Mouse (Mus musculus) C2C12 (cell line): ENCODE results near the gene Sub1. TPM values are rescaled to one million over a fixed set of nuclear protein-coding genes. Genes with fewer than 3 reads are reported as not detected.

Experiments
- H3K27me3 ChIP-seq: one replicate; pipeline ENCODE4 v1.6.1; 2011; ENCODE audit not compliant: control insufficient read depth, insufficient read depth, insufficient read length
- H3K36me3 ChIP-seq: one replicate; pipeline ENCODE4 v1.6.1; 2011; ENCODE audit not compliant: control insufficient read depth, insufficient read depth
- H3K4me3 ChIP-seq: one replicate; pipeline ENCODE4 v1.5.1; 2011; ENCODE audit warnings: mild to moderate bottlenecking, control low read depth; ENCODE audit not compliant: poor library complexity, insufficient read depth, severe bottlenecking
- H3K79me2 ChIP-seq: one replicate; pipeline ENCODE4 v1.6.1; 2011; ENCODE audit not compliant: control insufficient read depth, insufficient read depth
- H3K79me3 ChIP-seq: one replicate; pipeline ENCODE4 v1.6.1; 2011; ENCODE audit warnings: low read depth, control low read depth
- H3ac ChIP-seq: one replicate; pipeline ENCODE3; 2011; ENCODE audit warnings: low read depth; ENCODE audit not compliant: control insufficient read depth, insufficient read length
- CEBPB ChIP-seq: IDR thresholded peaks from one replicate; pipeline ENCODE4 v1.6.1; 2011; ENCODE audit warnings: low read depth, mild to moderate bottlenecking, control low read depth, moderate library complexity
- CTCF ChIP-seq: IDR thresholded peaks from one replicate; pipeline ENCODE4 v1.5.1; 2011; ENCODE audit not compliant: control insufficient read depth, insufficient read depth, insufficient read length
- FOSL1 ChIP-seq: IDR thresholded peaks from one replicate; pipeline ENCODE4 v1.8.0; 2011; ENCODE audit warnings: mild to moderate bottlenecking, low read length; ENCODE audit not compliant: poor library complexity, insufficient read depth, severe bottlenecking
- MAX ChIP-seq: IDR thresholded peaks from one replicate; pipeline ENCODE4 v1.6.1; 2011; ENCODE audit warnings: mild to moderate bottlenecking, control low read depth
- MYOD1 ChIP-seq: IDR thresholded peaks from one replicate; pipeline ENCODE4 v1.6.1; 2011; ENCODE audit warnings: low read depth; ENCODE audit not compliant: control insufficient read depth, insufficient read length
- MYOG ChIP-seq: IDR thresholded peaks from one replicate; pipeline ENCODE4 v1.6.1; 2011; ENCODE audit not compliant: control insufficient read depth, insufficient read length; ENCODE audit errors: extremely low read depth
- USF1 ChIP-seq: IDR thresholded peaks from one replicate; pipeline ENCODE4 v1.6.1; 2011; ENCODE audit warnings: low read depth, mild to moderate bottlenecking, control low read depth, moderate library complexity
- polyA plus RNA-seq: library from polyadenylated mRNA; unstranded; fragments of >200 nt; fragmentation: generic; extraction: Trizol; gene quantifications from one replicate; pipeline ENCODE4 v1.2.1, GENCODE M21; 2012; ENCODE audit warnings: missing spikeins

Sub1 gene
- polyA plus RNA-seq, 1 experiment = 106 TPM

DNA sequence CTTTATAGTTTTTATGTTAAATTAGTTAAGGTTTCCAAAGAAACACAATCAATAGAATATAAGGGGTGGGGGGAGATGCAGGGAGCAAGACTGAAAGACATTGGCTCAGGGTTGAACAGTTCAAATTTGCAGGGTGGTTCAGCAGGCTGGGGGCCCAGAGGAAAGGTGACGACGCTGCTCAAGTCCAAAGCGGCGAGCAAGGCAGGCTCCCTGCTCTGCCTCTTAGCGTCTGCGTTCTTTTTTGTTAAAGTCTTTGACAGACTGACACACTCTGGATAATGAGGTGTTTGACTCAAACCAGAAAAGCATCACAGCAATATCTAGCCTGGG, 21.6 kb upstream of the Sub1 start:
- H3K79me2 ChIP-seq = no peaks in the 10 kb centered on the region
- H3ac ChIP-seq = no peak overlapping the region
- no peaks in the 10 kb centered on the region for H3K79me3 ChIP-seq
- TF ChIP-seq MYOD1 = no peak
- H3K36me3 ChIP-seq = no peaks in the 10 kb centered on the region
- peaks cover 56% of the 10 kb centered on the region for H3K27me3 ChIP-seq
- no peak overlapping the region for H3K4me3 ChIP-seq

DNA sequence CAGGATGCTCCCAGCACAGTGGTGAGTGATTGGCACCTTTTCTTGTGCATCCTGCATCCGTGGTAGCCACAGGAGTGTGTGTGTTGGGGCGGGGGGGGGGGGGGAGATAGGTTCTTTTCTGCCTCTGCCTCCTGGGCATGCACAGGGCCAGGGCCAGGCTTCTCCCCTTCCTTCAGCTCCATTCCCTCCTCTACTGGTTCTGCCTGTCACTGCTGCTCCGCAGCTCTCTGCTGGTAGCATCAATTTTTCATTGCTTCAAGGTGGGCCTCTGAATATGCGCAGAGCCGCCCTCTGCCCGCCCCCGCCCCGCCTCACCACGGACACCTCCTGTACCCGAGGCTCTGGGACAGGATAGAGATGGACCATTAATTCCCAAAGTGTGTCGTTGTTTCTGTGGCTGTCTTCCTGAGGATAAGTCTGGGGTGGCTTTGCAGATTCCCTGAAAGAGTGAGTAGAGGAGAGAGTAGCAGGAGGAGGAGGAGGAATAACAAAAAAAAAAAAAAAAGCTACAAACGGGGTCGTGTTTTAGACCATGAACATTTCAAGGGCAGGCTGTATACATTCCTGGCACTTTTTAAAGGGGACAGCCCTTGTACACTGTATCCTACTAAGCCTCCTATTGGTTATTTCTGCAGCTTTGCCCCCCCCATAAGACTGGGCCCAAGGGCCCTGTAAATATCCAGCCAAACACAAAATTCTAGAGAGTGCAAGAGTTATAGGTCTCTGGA, 21.1 kb upstream of the Sub1 start:
- Histone ChIP-seq H3K27me3 (peaks cover 53% of the 10 kb centered on the region), H3K36me3 (no peaks in the 10 kb centered on the region), H3K79me3 (no peaks in the 10 kb centered on the region), H3K79me2 (no peaks in the 10 kb centered on the region), H3K4me3 (no peak overlapping the region), H3ac (no peak overlapping the region)
- TF ChIP-seq CTCF (no peak), USF1 (no peak)

DNA sequence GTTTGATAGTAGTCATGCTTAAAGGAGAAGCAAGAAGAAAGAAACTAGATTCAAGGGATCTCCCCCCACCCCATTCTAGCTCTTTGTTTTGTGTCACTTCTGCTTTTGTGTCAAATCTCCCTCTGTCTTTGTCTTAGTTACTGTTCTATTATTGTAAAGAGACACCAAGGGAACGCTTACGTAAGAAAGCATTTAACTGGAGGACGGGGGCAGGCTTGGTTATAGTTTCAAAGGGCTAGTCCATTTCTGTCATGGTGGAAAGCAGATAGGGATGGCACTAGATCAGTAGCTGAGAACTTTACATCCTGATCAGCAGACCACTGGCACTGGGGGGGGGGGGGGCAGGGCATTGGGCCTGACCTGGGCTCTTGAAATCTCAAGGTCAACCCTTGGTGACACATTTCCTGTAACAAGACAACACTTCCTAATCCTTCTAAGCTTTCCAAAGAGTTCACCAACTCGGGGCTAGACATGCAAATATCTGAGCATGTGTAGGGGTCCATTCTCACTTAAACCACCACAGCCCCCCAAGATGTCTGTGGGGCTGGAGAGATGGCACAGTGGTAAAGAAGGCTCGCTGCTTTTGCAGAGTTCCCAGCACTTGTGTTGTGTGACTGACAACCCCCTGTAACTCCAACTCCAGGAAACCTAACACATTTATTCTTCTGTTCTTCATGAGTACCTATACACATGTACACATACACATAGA, 17.6 kb upstream of the Sub1 start:
- Histone ChIP-seq H3K27me3 (peaks cover 48% of the 10 kb centered on the region), H3K36me3 (no peaks in the 10 kb centered on the region), H3ac (no peak overlapping the region), H3K79me2 (no peaks in the 10 kb centered on the region), H3K79me3 (no peaks in the 10 kb centered on the region), H3K4me3 (no peak overlapping the region)
- TF ChIP-seq CTCF (no peak), USF1 (no peak), MYOD1 (no peak), FOSL1 (no peak), MAX (no peak), CEBPB (no peak), MYOG (no peak)

DNA sequence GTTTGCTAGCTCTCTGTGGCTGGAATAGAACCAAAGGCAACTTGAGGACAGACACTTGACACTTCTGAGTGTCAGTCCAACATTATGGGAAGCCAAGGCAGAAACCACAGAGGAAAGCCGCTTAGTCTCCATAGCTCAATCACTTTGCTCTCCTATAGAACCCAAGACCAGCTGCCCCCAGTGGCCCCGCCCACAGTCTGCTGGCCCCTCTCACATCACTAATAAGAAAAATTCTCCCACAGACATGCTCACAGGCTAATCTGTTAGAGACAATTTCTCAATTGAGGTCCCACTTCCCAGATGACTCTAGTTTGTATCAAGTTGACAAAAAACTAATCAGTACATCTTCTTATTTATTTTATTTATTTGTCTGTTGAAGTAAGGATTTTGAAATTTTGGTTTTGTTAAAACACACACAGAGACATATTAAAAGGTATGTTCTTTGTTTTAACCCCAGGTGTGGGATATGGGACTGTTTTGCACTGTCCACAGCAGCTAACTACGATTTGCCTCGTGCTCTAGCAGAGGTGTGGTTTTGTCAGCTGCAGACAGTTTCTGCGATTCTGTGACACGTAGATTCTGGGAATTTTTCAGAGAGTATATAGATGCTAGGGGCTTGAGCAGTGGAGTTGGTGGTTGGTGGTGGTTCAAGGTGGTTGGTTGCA, 16.9 kb upstream of the Sub1 start:
- H3K27me3 ChIP-seq = peaks cover 41% of the 10 kb centered on the region
- no peaks in the 10 kb centered on the region for H3K79me3 ChIP-seq
- H3K79me2 ChIP-seq = no peaks in the 10 kb centered on the region
- no peak overlapping the region for H3ac ChIP-seq
- no peaks in the 10 kb centered on the region for H3K36me3 ChIP-seq
- no peak for TF ChIP-seq MYOG
- TF ChIP-seq CTCF = no peak
- no peak for TF ChIP-seq CEBPB
- TF ChIP-seq USF1 = no peak
- TF ChIP-seq MAX = no peak
- no peak overlapping the region for H3K4me3 ChIP-seq

DNA sequence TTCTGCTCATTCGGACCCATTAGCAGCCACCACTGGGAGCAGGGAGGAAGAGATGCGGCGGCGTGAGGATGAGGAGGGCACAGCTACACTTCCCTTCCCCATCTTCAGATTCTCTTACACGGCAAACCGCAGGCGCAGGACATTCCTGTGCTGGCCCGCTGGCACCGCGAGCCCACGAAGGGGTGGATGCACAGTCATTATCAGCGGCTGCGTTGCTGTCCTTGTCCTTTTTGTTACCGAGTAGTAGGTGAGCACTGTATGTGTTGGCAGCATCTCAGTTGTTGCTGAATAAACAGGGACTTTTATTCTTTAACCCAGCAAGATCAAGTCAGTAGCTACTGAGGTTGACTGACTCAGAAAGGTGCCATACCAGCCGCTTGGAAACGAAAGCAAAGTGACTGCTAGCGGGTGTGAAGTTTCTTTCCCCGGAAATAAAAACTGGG, 13.8 kb upstream of the Sub1 start:
- TF ChIP-seq FOSL1 (no peak), CEBPB (no peak), MYOG (no peak), MYOD1 (no peak), MAX (no peak), CTCF (no peak), USF1 (no peak)
- H3K27me3 ChIP-seq = peaks cover 20% of the 10 kb centered on the region
- H3K36me3 ChIP-seq = no peaks in the 10 kb centered on the region
- H3ac ChIP-seq = no peak overlapping the region
- no peaks in the 10 kb centered on the region for H3K79me3 ChIP-seq
- no peak overlapping the region for H3K4me3 ChIP-seq
- no peaks in the 10 kb centered on the region for H3K79me2 ChIP-seq

DNA sequence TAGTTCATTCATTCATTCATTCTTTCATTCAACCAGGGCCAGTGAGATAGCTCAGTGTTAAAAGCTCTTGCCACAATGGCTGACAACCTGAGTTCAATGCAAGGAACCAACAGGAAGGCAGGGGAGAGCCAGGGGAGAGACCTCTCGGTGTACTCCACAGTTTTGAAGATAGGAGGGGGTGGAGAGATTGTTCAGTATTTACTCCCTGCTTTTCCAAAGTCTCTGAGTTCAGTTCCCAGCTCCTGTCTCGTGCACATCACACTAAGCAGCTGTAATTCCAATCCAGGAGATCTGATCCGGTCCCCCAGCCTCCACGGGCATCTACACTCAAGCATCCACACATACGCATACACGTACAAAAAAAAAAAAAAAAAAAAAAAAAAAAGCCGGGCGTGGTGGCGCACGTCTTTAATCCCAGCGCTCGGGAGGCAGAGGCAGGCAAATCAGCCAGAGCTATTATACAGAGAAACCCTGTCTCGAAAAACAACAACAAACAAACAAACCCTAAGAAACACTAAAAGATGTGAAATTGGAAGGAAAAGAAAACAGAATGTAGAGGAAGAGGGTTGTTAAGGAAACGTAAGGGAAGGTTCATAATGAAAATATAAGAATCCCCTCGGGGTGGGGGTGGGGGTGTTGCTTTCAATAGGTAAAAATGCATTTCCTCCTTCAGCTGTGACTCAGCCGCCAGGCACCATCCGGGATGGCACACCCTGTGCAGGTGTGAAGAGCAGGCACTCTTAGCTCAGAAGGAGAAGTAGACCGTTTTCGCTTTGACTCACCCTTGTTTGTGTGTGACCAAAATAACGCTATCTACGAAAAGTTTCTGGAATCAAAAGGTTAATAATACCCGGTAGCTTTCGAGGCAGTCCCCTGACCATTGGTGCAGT, 13.2 kb upstream of the Sub1 start:
- no peaks in the 10 kb centered on the region for H3K79me2 ChIP-seq
- H3K36me3 ChIP-seq = no peaks in the 10 kb centered on the region
- H3K79me3 ChIP-seq = no peaks in the 10 kb centered on the region
- no peak overlapping the region for H3ac ChIP-seq
- H3K4me3 ChIP-seq = no peak overlapping the region
- TF ChIP-seq MYOG (no peak), CEBPB (no peak), USF1 (no peak), CTCF (no peak), MAX (no peak), MYOD1 (no peak), FOSL1 (no peak)
- H3K27me3 ChIP-seq = peaks cover 16% of the 10 kb centered on the region
